Mouse (Mus musculus) urinary bladder, postnatal 14 days (tissue): ENCODE results near the gene Ralbp1.

Experiments used
- DNase-seq: peaks from one replicate; pipeline ENCODE4 v3.0.0; 2021; ENCODE audit warnings: low spot score

Ralbp1 gene

GRCm38 (mm10) chr17:65850487-65850886, 35.1 kb downstream of the Ralbp1 start:
- DNase-seq = no peak

- no peak for DNase-seq
Observed at GRCm38 (mm10) chr17:65847694-65848449, 37.7 kb downstream of the Ralbp1 start.

GRCm38 (mm10) chr17:65845423-65845822, 40.2 kb downstream of the Ralbp1 start:
- DNase-seq = no peak

GRCm38 (mm10) chr17:65842669-65843381, 42.8 kb downstream of the Ralbp1 start:
- DNase-seq = no peak

GRCm38 (mm10) chr17:65839541-65840256, 45.9 kb downstream of the Ralbp1 start:
- no peak for DNase-seq

GRCm38 (mm10) chr17:65836746-65837145, 48.9 kb downstream of the Ralbp1 start:
- no peak for DNase-seq

GRCm38 (mm10) chr17:65833891-65834290, 51.7 kb downstream of the Ralbp1 start:
- DNase-seq = no peak

- DNase-seq = no peak
Observed at GRCm38 (mm10) chr17:65830216-65830863, 55.3 kb downstream of the Ralbp1 start.

GRCm38 (mm10) chr17:65828951-65829350, 56.6 kb downstream of the Ralbp1 start:
- no peak for DNase-seq

- DNase-seq = no peak
Observed at GRCm38 (mm10) chr17:65827904-65828303, 57.7 kb downstream of the Ralbp1 start.

- DNase-seq = no peak
Observed at GRCm38 (mm10) chr17:65827119-65827840, 58.3 kb downstream of the Ralbp1 start.

- no peak for DNase-seq
Observed at GRCm38 (mm10) chr17:65826257-65826656, 59.3 kb downstream of the Ralbp1 start.

GRCm38 (mm10) chr17:65824246-65824645, 61.4 kb downstream of the Ralbp1 start:
- DNase-seq = no peak

- DNase-seq = no peak
Observed at GRCm38 (mm10) chr17:65822423-65822822, 63.2 kb downstream of the Ralbp1 start.

GRCm38 (mm10) chr17:65820197-65820596, 65.4 kb downstream of the Ralbp1 start:
- DNase-seq = no peak

GRCm38 (mm10) chr17:65813763-65814162, 71.8 kb downstream of the Ralbp1 start:
- peak; percentile 41 for DNase-seq

GRCm38 (mm10) chr17:65811032-65811431, 74.6 kb downstream of the Ralbp1 start:
- peak; percentile 73 for DNase-seq

- DNase-seq = no peak
Observed at GRCm38 (mm10) chr17:65806416-65806815, 79.2 kb downstream of the Ralbp1 start.

- DNase-seq = no peak
Observed at GRCm38 (mm10) chr17:65805966-65806365, 79.6 kb downstream of the Ralbp1 start.

GRCm38 (mm10) chr17:65802026-65802425, 83.6 kb downstream of the Ralbp1 start:
- no peak for DNase-seq

- DNase-seq = no peak
Observed at GRCm38 (mm10) chr17:65800451-65800850, 85.1 kb downstream of the Ralbp1 start.

GRCm38 (mm10) chr17:65799353-65799752, 86.2 kb downstream of the Ralbp1 start:
- no peak for DNase-seq
